Mouse (Mus musculus): ENCODE results near the gene Pgm5.

DNA sequence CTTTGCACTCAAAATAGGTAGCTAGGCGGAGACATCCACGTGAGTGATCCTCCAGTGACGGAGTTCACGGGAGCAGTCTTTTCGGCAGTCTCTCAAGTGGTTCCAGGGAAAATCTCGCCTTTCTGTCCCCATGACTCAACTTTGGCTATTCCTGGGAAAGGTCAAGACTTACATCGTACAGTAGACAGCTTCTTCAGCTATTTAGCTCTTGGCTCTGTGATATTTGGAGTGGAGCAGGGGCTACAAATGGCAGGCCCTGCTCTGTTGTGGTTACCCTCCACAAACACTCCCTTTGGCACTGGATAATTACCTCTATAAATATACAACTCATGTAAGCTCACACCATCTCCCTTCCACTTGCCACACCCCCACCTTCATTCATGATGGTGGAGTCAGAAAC is 185.2 kb downstream of the Pgm5 start:
- TF ChIP-seq POLR2A (IDR thresholded peaks at IDR 0.05; ENCODE audit: borderline replicate concordance, control insufficient read depth, low read depth, low read length) (no peak), CTCF (IDR thresholded peaks at IDR 0.05; ENCODE audit: control insufficient read depth, insufficient read depth, low read length) (no peak)
